Mouse (Mus musculus) T-helper 2 cell (primary cell): ENCODE measurements at regions not wholly inside any gene's neighbourhood (a gene's known extent, or its start where the extent isn't known, plus 50 kb on each side); places are given as distances from the start of the nearest gene placed in this dataset.
"Not testable (repeated sequence)": the region's sequence is repeated elsewhere in the genome, so short reads cannot be mapped to it uniquely, and the experiment has no call there.

Experiments used
- in situ Hi-C: fragments of 300-600 bp; cut with MboI, MseI; formaldehyde crosslinking; loops from one replicate; pipeline ENCODE4 v1.15.1; 2025; ENCODE audit warnings: high pct_unique_total_duplicates

- in situ Hi-C loops = not testable (repeated sequence)
Measured at GRCm38 (mm10) chr16:9106676-9107075, 276.8 kb downstream of the 1810013L24Rik start.

GRCm38 (mm10) chr16:9113801-9114200 lies 283.9 kb downstream of the 1810013L24Rik start:
- in situ Hi-C loops = no loop called here

GRCm38 (mm10) chr16:9115548-9115947 lies 285.6 kb downstream of the 1810013L24Rik start:
- in situ Hi-C loops = no loop called here

- in situ Hi-C loops = no loop called here
Measured at GRCm38 (mm10) chr16:9121581-9121980, 291.7 kb downstream of the 1810013L24Rik start.

GRCm38 (mm10) chr16:9132113-9132512 lies 302.2 kb downstream of the 1810013L24Rik start:
- in situ Hi-C loops = no loop called here

GRCm38 (mm10) chr16:9132778-9133177 lies 302.9 kb downstream of the 1810013L24Rik start:
- in situ Hi-C loops = no loop called here

GRCm38 (mm10) chr16:9135377-9135776 lies 305.5 kb downstream of the 1810013L24Rik start:
- in situ Hi-C loops = no loop called here

- in situ Hi-C loops = no loop called here
Measured at GRCm38 (mm10) chr16:9138552-9139224, 308.8 kb downstream of the 1810013L24Rik start.

GRCm38 (mm10) chr16:9139405-9139804 lies 309.5 kb downstream of the 1810013L24Rik start:
- in situ Hi-C loops = no loop called here

GRCm38 (mm10) chr16:9149209-9150135 lies 319.6 kb downstream of the 1810013L24Rik start:
- in situ Hi-C loops = no loop called here

- in situ Hi-C loops = no loop called here
Measured at GRCm38 (mm10) chr16:9151936-9152335, 322.0 kb downstream of the 1810013L24Rik start.

- in situ Hi-C loops = no loop called here
Measured at GRCm38 (mm10) chr16:9153501-9153900, 323.6 kb downstream of the 1810013L24Rik start.

GRCm38 (mm10) chr16:9165763-9166310 lies 335.9 kb downstream of the 1810013L24Rik start:
- in situ Hi-C loops = no loop called here

- in situ Hi-C loops = no loop called here
Measured at GRCm38 (mm10) chr16:9176402-9176801, 346.5 kb downstream of the 1810013L24Rik start.

GRCm38 (mm10) chr16:9195821-9196220 lies 365.9 kb downstream of the 1810013L24Rik start:
- in situ Hi-C loops = no loop called here

GRCm38 (mm10) chr16:9198903-9199532 lies 369.1 kb downstream of the 1810013L24Rik start:
- in situ Hi-C loops = no loop called here

GRCm38 (mm10) chr16:9208602-9209001 lies 378.7 kb downstream of the 1810013L24Rik start:
- in situ Hi-C loops = no loop called here

GRCm38 (mm10) chr16:9211485-9211884 lies 381.6 kb downstream of the 1810013L24Rik start:
- in situ Hi-C loops = no loop called here

GRCm38 (mm10) chr16:9215131-9215530 lies 385.2 kb downstream of the 1810013L24Rik start:
- in situ Hi-C loops = no loop called here

GRCm38 (mm10) chr16:9217361-9217760 lies 387.5 kb downstream of the 1810013L24Rik start:
- in situ Hi-C loops = no loop called here

- in situ Hi-C loops = no loop called here
Measured at GRCm38 (mm10) chr16:9230178-9230577, 400.3 kb downstream of the 1810013L24Rik start.

GRCm38 (mm10) chr16:9242099-9242498 lies 412.2 kb downstream of the 1810013L24Rik start:
- in situ Hi-C loops = no loop called here
